Mouse (Mus musculus): ENCODE data around the gene Ap2a2. TPM values are rescaled to one million over a fixed set of nuclear protein-coding genes. Genes with fewer than 3 reads are reported as not detected.
"Not testable (repeated sequence)": the region's sequence is repeated elsewhere in the genome, so short reads cannot be mapped to it uniquely, and the experiment has no call there.

Gene Ap2a2
- total RNA-seq, 2 experiments from 2014 or later = 20.0 to 23.6 TPM

GRCm38 (mm10) chr7:141660346-141660745, 98.4 kb downstream of the Ap2a2 start:
- 0 out of 2 replicates have a peak, but pooled peaks have one; percentile 15 for ATAC-seq (replicated peaks; ENCODE audit: poor library complexity)

- 0 out of 2 replicates have a peak, but pooled peaks have one; percentile 40 for ATAC-seq (replicated peaks; ENCODE audit: poor library complexity)
These were observed 99.5 kb downstream of the Ap2a2 start for GRCm38 (mm10) chr7:141661481-141661880.

- no peak for ATAC-seq (replicated peaks; ENCODE audit: poor library complexity)
These were observed 100.2 kb downstream of the Ap2a2 start for GRCm38 (mm10) chr7:141662223-141662622.

- peak; percentile 91 for ATAC-seq (replicated peaks; ENCODE audit: poor library complexity)
These were observed 104.2 kb downstream of the Ap2a2 start for GRCm38 (mm10) chr7:141666190-141666589.

GRCm38 (mm10) chr7:141669097-141669496, 107.1 kb downstream of the Ap2a2 start:
- ATAC-seq (replicated peaks; ENCODE audit: poor library complexity) = not testable (repeated sequence)

- peak; percentile 70 for ATAC-seq (replicated peaks; ENCODE audit: poor library complexity)
These were observed 109.0 kb downstream of the Ap2a2 start for GRCm38 (mm10) chr7:141670999-141671398.

- peak; percentile 88 for ATAC-seq (replicated peaks; ENCODE audit: poor library complexity)
These were observed 109.8 kb downstream of the Ap2a2 start for GRCm38 (mm10) chr7:141671626-141672291.

- 0 out of 2 replicates have a peak, but pooled peaks have one; percentile 14 for ATAC-seq (replicated peaks; ENCODE audit: poor library complexity)
These were observed 116.9 kb downstream of the Ap2a2 start for GRCm38 (mm10) chr7:141678922-141679321.

Other genes starting within 250 kb of the Ap2a2 start
- gene Deaf1, start 234.5 kb upstream of the Ap2a2 start, total RNA-seq (2015) = 33.6 and 33.7 TPM in 2 replicates
- gene Deaf1, start 234.5 kb upstream of the Ap2a2 start, total RNA-seq (2017) = 19.8 and 23.0 TPM in 2 replicates
- 11.1 and 11.7 TPM in 2 replicates for gene Tmem80, start 234.4 kb upstream of the Ap2a2 start, total RNA-seq (2015)
- gene Tmem80, start 234.4 kb upstream of the Ap2a2 start, total RNA-seq (2017) = 9.1 and 9.2 TPM in 2 replicates
- gene Eps8l2, start 223.3 kb upstream of the Ap2a2 start, total RNA-seq (2015) = 0.67 TPM in 1 of 2 replicates, not detected in the other
- gene Eps8l2, start 223.3 kb upstream of the Ap2a2 start, total RNA-seq (2017) = not detected in 2 replicates
- 103 and 117 TPM in 2 replicates for gene Taldo1, start 170.0 kb upstream of the Ap2a2 start, total RNA-seq (2015)
- 508 and 513 TPM in 2 replicates for gene Taldo1, start 170.0 kb upstream of the Ap2a2 start, total RNA-seq (2017)
- gene Gatd1, start 148.0 kb upstream of the Ap2a2 start, total RNA-seq (2015) = 21.9 and 25.9 TPM in 2 replicates
- gene Gatd1, start 148.0 kb upstream of the Ap2a2 start, total RNA-seq (2017) = 13.5 and 16.3 TPM in 2 replicates
- gene Cend1, start 132.7 kb upstream of the Ap2a2 start, total RNA-seq (2015) = not detected in 2 replicates
- gene Cend1, start 132.7 kb upstream of the Ap2a2 start, total RNA-seq (2017) = not detected in 2 replicates
- gene Slc25a22, start 124.3 kb upstream of the Ap2a2 start, total RNA-seq (2015) = 15.5 and 19.8 TPM in 2 replicates
- 4.4 and 5.3 TPM in 2 replicates for gene Slc25a22, start 124.3 kb upstream of the Ap2a2 start, total RNA-seq (2017)
- 14.2 and 14.4 TPM in 2 replicates for gene Pidd1, start 118.1 kb upstream of the Ap2a2 start, total RNA-seq (2015)
- 9.7 and 11.2 TPM in 2 replicates for gene Pidd1, start 118.1 kb upstream of the Ap2a2 start, total RNA-seq (2017)
- gene Rplp2, start 114.8 kb upstream of the Ap2a2 start, total RNA-seq (2015) = 2,968 and 3,129 TPM in 2 replicates
- gene Rplp2, start 114.8 kb upstream of the Ap2a2 start, total RNA-seq (2017) = 2,070 and 2,265 TPM in 2 replicates
- gene Pnpla2, start 107.0 kb upstream of the Ap2a2 start, total RNA-seq (2015) = 44.5 and 44.9 TPM in 2 replicates
- 15.6 and 20.1 TPM in 2 replicates for gene Pnpla2, start 107.0 kb upstream of the Ap2a2 start, total RNA-seq (2017)
- gene Cracr2b, start 101.1 kb upstream of the Ap2a2 start, total RNA-seq (2015) = 8.6 and 8.9 TPM in 2 replicates
- gene Cracr2b, start 101.1 kb upstream of the Ap2a2 start, total RNA-seq (2017) = 11.4 and 16.6 TPM in 2 replicates
- 11.0 and 14.7 TPM in 2 replicates for gene Cd151, start 94.8 kb upstream of the Ap2a2 start, total RNA-seq (2015)
- gene Cd151, start 94.8 kb upstream of the Ap2a2 start, total RNA-seq (2017) = 14.5 and 22.1 TPM in 2 replicates
- 31.3 and 40.2 TPM in 2 replicates for gene Polr2l, start 87.0 kb upstream of the Ap2a2 start, total RNA-seq (2015)
- 45.0 and 46.7 TPM in 2 replicates for gene Polr2l, start 87.0 kb upstream of the Ap2a2 start, total RNA-seq (2017)
- gene Tspan4, start 86.9 kb upstream of the Ap2a2 start, total RNA-seq (2015) = 18.3 and 23.9 TPM in 2 replicates
- 38.2 and 39.1 TPM in 2 replicates for gene Tspan4, start 86.9 kb upstream of the Ap2a2 start, total RNA-seq (2017)
- gene Chid1, start 22.3 kb upstream of the Ap2a2 start, total RNA-seq (2015) = 5.8 and 6.3 TPM in 2 replicates
- 31.2 and 38.7 TPM in 2 replicates for gene Chid1, start 22.3 kb upstream of the Ap2a2 start, total RNA-seq (2017)
- 0.37 and 0.77 TPM in 2 replicates for gene Muc6, start 93.1 kb downstream of the Ap2a2 start, total RNA-seq (2015)
- 0.08 and 0.10 TPM in 2 replicates for gene Muc6, start 93.1 kb downstream of the Ap2a2 start, total RNA-seq (2017)
- gene Muc2, start 128.2 kb downstream of the Ap2a2 start, total RNA-seq (2015) = not detected in 2 replicates
- gene Muc2, start 128.2 kb downstream of the Ap2a2 start, total RNA-seq (2017) = not detected in 2 replicates
- gene Muc5ac, start 226.8 kb downstream of the Ap2a2 start, total RNA-seq (2015) = not detected in 2 replicates
- gene Muc5ac, start 226.8 kb downstream of the Ap2a2 start, total RNA-seq (2017) = not detected in 2 replicates

Data from megakaryocyte progenitor cell, adult 5-6 weeks (primary cell).